In genomic region chr6:93726829-93727455, GRCm38 (mm10) we compare ENCODE assay signal across 9 mouse cellular contexts.
DNase-seq lines count a peak whose midpoint lies in the region; ATAC-seq and TF ChIP-seq lines count a peak whose summit lies in the region.
"Had no signal": no experiment of that assay in that cellular context is flagged by ENCODE, and none has a peak within 500 bp of the region (broad histone marks: within the 10 kb centered on the region; RNA-seq: fewer than 3 reads in every experiment).

No protein-coding gene starts in this region.

- H3K4me2 ChIP-seq in hindbrain, embryonic 14.5 days (replicated peaks), result no peak overlapping the region
- no peak overlapping the region for H3K4me2 ChIP-seq in hindbrain, embryonic 12.5 days (replicated peaks)
- no peak overlapping the region for H3K4me2 ChIP-seq in midbrain, embryonic 13.5 days (replicated peaks)
- H3K4me2 ChIP-seq in midbrain, embryonic 15.5 days, result no peak overlapping the region
- H3K4me2 ChIP-seq in midbrain, postnatal 0 days (ENCODE audit: low read depth, low read length, poor library complexity, severe bottlenecking), result no peak overlapping the region
- H3K4me2 ChIP-seq: stomach, embryonic 15.5 days had no signal

- H3K9me3 ChIP-seq in hindbrain, embryonic 14.5 days (ENCODE audit: control insufficient read depth, low read length), result no peaks in the 10 kb centered on the region
- no peaks in the 10 kb centered on the region for H3K9me3 ChIP-seq in hindbrain, embryonic 12.5 days (replicated peaks)
- no peaks in the 10 kb centered on the region for H3K9me3 ChIP-seq in midbrain, embryonic 13.5 days
- H3K9me3 ChIP-seq in midbrain, embryonic 15.5 days, result no peaks in the 10 kb centered on the region
- H3K9me3 ChIP-seq in midbrain, postnatal 0 days (ENCODE audit: low read length), result no peaks in the 10 kb centered on the region
- H3K9me3 ChIP-seq: stomach, embryonic 15.5 days had no signal

- H3K4me1 ChIP-seq in hindbrain, embryonic 14.5 days (replicated peaks; ENCODE audit: control insufficient read depth, insufficient read depth, low read length), result no peaks in the 10 kb centered on the region; the same call in 1 of the 2 replicates
- H3K4me1 ChIP-seq in hindbrain, embryonic 12.5 days, result peaks cover 13% of the 10 kb centered on the region
- peaks cover 24% of the 10 kb centered on the region for H3K4me1 ChIP-seq in midbrain, embryonic 13.5 days (replicated peaks)
- H3K4me1 ChIP-seq in midbrain, embryonic 15.5 days, result peaks cover 13% of the 10 kb centered on the region; the same call in 1 of the 2 replicates
- no peaks in the 10 kb centered on the region for H3K4me1 ChIP-seq in midbrain, postnatal 0 days (ENCODE audit: insufficient read depth, low read length)

- WGBS in hindbrain, embryonic 14.5 days, result 62% methylated on average over 7 of the region's 7 CpGs
- WGBS in hindbrain, embryonic 12.5 days, result 61% methylated on average over 7 of the region's 7 CpGs
- WGBS in midbrain, embryonic 13.5 days, result 44% methylated on average over 7 of the region's 7 CpGs
- 42% methylated on average over 7 of the region's 7 CpGs for WGBS in midbrain, embryonic 15.5 days
- WGBS in midbrain, postnatal 0 days, result 42% methylated on average over 7 of the region's 7 CpGs

- H3K27ac ChIP-seq in hindbrain, embryonic 14.5 days, result no peak overlapping the region
- H3K27ac ChIP-seq in hindbrain, embryonic 12.5 days, result no peak overlapping the region
- H3K27ac ChIP-seq in midbrain, embryonic 13.5 days, result peak overlapping the region; percentile 25; the same call in 1 of the 2 replicates
- H3K27ac ChIP-seq in midbrain, embryonic 15.5 days, result no peak overlapping the region
- no peak overlapping the region for H3K27ac ChIP-seq in midbrain, postnatal 0 days (ENCODE audit: low read depth, low read length)
- H3K27ac ChIP-seq: stomach, embryonic 15.5 days had no signal

- TF ChIP-seq CTCF in midbrain, postnatal 0 days (IDR thresholded peaks at IDR 0.05), result peak; percentile 79

- no peak overlapping the region for H3K9ac ChIP-seq in hindbrain, embryonic 14.5 days
- H3K9ac ChIP-seq in hindbrain, embryonic 12.5 days, result no peak overlapping the region
- H3K9ac ChIP-seq in midbrain, embryonic 13.5 days (replicated peaks), result no peak overlapping the region
- H3K9ac ChIP-seq in midbrain, embryonic 15.5 days, result no peak overlapping the region
- H3K9ac ChIP-seq in midbrain, postnatal 0 days (replicated peaks; ENCODE audit: low read length, poor library complexity, severe bottlenecking), result no peak overlapping the region
- H3K9ac ChIP-seq: stomach, embryonic 15.5 days had no signal

- no peak for ATAC-seq in hindbrain, embryonic 14.5 days (ENCODE audit: low FRiP score)
- no peak for ATAC-seq in hindbrain, embryonic 12.5 days (ENCODE audit: low FRiP score)
- ATAC-seq in midbrain, embryonic 13.5 days, result 0 out of 2 replicates have a peak, but pooled peaks have one; percentile 50
- no peak for ATAC-seq in midbrain, embryonic 15.5 days (replicated peaks)
- no peak for ATAC-seq in midbrain, postnatal 0 days (ENCODE audit: low FRiP score)
- no peak for ATAC-seq in megakaryocyte, adult 5-6 weeks (ENCODE audit: poor library complexity, severe bottlenecking)

- no peaks in the 10 kb centered on the region for H3K27me3 ChIP-seq in hindbrain, embryonic 14.5 days (ENCODE audit: control insufficient read depth, insufficient read depth, low read length)
- H3K27me3 ChIP-seq in hindbrain, embryonic 12.5 days, result no peaks in the 10 kb centered on the region
- H3K27me3 ChIP-seq in midbrain, embryonic 13.5 days, result no peaks in the 10 kb centered on the region
- H3K27me3 ChIP-seq in midbrain, embryonic 15.5 days (replicated peaks), result no peaks in the 10 kb centered on the region
- H3K27me3 ChIP-seq in midbrain, postnatal 0 days (ENCODE audit: insufficient read depth, low read length), result no peaks in the 10 kb centered on the region
- H3K27me3 ChIP-seq: stomach, embryonic 15.5 days had no signal

- peak; percentile 56 for DNase-seq in hindbrain, embryonic 14.5 days (ENCODE audit: low spot score)
- DNase-seq in embryo, embryonic 10.5 days (ENCODE audit: low spot score), result peak; percentile 37
- peak; percentile 76 for DNase-seq in midbrain, postnatal 0 days (ENCODE audit: low spot score)
- DNase-seq in thymus, postnatal 10 days (ENCODE audit: low spot score in 2 of 2), result no peak

- no peaks in the 10 kb centered on the region for H3K36me3 ChIP-seq in hindbrain, embryonic 14.5 days (replicated peaks; ENCODE audit: control insufficient read depth, insufficient read depth)
- H3K36me3 ChIP-seq in hindbrain, embryonic 12.5 days, result no peaks in the 10 kb centered on the region
- H3K36me3 ChIP-seq in midbrain, embryonic 13.5 days, result 0 out of 2 replicates have a peak, but pooled peaks cover 4% of the 10 kb centered on the region
- no peaks in the 10 kb centered on the region for H3K36me3 ChIP-seq in midbrain, embryonic 15.5 days (replicated peaks)
- no peaks in the 10 kb centered on the region for H3K36me3 ChIP-seq in midbrain, postnatal 0 days (ENCODE audit: insufficient read depth, low read length)
- H3K36me3 ChIP-seq: stomach, embryonic 15.5 days had no signal

- H3K4me3 ChIP-seq in hindbrain, embryonic 14.5 days (replicated peaks; ENCODE audit: low read length), result no peak overlapping the region
- H3K4me3 ChIP-seq in hindbrain, embryonic 12.5 days, result no peak overlapping the region
- no peak overlapping the region for H3K4me3 ChIP-seq in midbrain, embryonic 13.5 days (replicated peaks)
- no peak overlapping the region for H3K4me3 ChIP-seq in midbrain, embryonic 15.5 days
- no peak overlapping the region for H3K4me3 ChIP-seq in midbrain, postnatal 0 days (ENCODE audit: low read depth, low read length)
- H3K4me3 ChIP-seq: stomach, embryonic 15.5 days had no signal

Comparison
In these comparisons a context has a peak if more than half of its experiments do, and no peak if none do; other contexts are left out.
1. DNase-seq: peak in hindbrain, embryonic 14.5 days (single experiment), embryo, embryonic 10.5 days (single experiment) and midbrain, postnatal 0 days (single experiment); none in thymus, postnatal 10 days (0 of 2).